Mouse (Mus musculus) megakaryocyte-erythroid progenitor cell, adult 5 weeks (primary cell): ENCODE measurements around the gene Zfp747. TPM values are rescaled to one million over a fixed set of nuclear protein-coding genes. Genes with fewer than 3 reads are reported as not detected.

Experiments used
- polyA plus RNA-seq: library from polyadenylated mRNA; stranded (reverse); fragments of >175 nt; gene quantifications from 2 replicates; pipeline ENCODE4 v1.2.3, GENCODE M21; 2012

The Zfp747 gene
- polyA plus RNA-seq: 5.6 and 7.2 TPM in 2 replicates

DNA sequence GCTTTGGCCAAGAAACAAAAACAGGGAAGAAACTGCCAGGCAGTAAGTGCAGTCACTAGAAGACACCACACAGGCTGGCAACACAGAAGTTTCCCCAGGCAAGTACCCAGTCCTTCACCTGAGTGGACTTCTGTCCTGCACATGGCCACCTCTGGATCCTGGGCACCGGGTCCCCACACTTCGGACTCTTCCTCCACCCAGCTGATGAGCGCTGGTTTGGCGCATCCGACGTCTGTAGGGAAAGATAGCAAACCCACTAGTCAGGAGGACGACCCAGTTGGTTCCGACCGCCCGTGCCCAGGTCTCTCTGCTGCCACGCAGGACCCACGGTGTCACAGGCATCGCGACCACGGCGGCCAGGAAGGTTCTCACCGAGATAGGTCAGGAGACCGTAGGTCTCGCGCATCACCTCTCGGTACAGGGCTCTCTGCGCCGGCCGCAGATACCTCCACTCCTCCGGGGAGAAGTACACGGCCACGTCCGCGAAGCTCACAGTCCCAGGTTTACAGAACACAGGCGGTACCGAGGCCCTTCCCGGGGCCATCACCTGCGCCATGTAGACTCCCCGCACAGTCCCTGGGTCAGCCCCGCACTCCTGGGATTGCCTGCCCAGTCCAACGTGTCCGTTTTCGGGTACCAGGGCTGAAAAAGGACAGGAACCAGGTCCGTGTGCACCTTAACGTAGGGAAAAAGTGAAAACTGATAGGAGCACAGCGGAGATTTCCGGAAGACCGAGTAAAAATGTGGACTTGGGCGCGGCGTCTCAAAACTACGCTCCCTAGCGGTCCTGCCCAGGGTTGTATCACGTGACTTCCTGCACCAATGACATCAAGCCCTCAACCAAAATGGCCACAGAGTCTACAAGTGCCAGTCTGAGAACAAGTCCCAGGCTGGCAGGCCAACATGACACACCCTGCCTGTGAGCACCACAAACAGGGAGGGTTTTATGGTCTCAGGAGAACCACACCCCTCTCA lies at the start of gene Zfp747:
Gene Zfp747 (minus strand): TSS at position 780 of the 975 bp plus-strand sequence.

GRCm38 (mm10) chr7:127421388-127422191 lies 45.7 kb upstream of the Zfp747 start, which contains the start of gene Zfp688:
Gene Zfp688, minus strand, starts transcription at chr7:127422068.

DNA sequence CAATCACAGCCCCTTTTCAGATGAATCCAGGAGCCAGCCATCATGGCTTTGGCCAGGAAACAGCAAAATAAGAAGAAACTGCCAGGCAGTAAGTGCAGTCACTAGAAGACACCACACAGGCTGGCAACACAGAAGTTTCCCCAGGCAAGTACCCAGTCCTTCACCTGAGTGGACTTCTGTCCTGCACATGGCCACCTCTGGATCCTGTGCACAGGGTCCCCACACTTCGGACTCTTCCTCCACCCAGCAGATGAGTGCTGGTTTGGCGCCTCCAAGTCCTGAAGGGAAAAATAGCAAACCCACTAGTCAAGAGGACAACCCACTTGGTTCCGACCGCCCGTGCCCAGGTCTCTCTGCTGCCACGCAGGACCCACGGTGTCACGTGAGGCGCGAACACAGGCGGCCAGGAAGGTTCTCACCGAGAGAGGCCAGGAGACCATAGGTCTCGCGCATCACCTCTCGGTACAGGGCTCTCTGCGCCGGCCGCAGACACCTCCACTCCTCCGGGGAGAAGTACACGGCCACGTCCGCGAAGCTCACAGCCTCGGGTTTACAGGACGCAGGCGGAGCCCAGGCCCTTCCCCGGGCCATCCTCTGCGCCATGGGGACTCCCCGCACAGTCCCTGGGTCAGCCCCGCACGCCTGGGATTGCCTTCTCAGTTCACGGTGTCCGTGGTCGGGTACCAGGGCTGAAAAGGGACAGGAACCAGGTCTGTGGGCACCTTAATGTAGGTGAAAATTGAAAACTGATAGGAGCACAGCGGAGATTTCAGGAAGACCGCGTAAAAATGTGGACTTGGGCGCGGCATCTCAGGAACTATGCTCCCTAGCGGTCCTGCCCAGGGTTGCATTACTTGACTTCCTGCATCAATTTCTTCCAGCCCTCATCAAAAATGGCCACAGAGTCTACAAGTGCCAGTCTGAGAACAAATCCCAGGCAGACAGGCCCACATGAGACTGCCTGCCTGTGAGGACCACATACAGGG lies 30.4 kb upstream of the Zfp747 start, which contains the start of gene Zfp764:
Gene Zfp764 (minus strand): TSS at position 821 of the 986 bp plus-strand sequence.

GRCm38 (mm10) chr7:127393157-127393943 lies 17.5 kb upstream of the Zfp747 start, which contains the start of gene E430018J23Rik:
Gene E430018J23Rik, minus strand, starts transcription at chr7:127393629.

DNA sequence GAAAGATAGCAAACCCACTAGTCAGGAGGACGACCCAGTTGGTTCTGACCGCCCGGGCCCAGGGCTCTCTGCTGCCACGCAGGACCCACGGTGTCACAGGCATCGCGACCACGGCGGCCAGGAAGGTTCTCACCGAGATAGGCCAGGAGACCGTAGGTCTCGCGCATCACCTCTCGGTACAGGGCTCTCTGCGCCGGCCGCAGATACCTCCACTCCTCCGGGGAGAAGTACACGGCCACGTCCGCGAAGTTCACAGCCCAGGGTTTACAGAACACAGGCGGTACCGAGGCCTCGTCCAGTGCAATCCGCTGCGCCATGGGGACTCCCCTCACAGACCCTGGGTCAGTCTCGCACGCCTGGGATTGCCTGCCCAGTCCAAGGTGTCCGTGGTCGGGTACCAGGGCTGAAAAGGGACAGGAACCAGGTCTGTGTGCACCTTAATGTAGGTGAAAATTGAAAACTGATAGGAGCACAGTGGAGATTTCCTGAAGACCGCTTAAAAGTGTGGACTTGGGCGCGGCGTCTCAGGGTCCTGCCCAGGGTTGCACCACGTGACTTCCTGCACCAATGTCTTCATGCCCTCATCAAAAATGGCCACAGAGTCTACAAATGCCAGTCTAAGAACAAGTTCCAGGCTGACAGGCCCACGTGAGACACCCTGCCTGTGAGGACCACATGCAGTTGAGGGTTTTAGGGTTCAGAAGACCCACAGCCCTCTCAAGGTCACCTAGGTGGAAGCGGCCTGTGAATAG lies 11.0 kb upstream of the Zfp747 start, which contains the start of gene 9130019O22Rik:
Gene 9130019O22Rik (minus strand): TSS at position 526 of the 752 bp plus-strand sequence.

DNA sequence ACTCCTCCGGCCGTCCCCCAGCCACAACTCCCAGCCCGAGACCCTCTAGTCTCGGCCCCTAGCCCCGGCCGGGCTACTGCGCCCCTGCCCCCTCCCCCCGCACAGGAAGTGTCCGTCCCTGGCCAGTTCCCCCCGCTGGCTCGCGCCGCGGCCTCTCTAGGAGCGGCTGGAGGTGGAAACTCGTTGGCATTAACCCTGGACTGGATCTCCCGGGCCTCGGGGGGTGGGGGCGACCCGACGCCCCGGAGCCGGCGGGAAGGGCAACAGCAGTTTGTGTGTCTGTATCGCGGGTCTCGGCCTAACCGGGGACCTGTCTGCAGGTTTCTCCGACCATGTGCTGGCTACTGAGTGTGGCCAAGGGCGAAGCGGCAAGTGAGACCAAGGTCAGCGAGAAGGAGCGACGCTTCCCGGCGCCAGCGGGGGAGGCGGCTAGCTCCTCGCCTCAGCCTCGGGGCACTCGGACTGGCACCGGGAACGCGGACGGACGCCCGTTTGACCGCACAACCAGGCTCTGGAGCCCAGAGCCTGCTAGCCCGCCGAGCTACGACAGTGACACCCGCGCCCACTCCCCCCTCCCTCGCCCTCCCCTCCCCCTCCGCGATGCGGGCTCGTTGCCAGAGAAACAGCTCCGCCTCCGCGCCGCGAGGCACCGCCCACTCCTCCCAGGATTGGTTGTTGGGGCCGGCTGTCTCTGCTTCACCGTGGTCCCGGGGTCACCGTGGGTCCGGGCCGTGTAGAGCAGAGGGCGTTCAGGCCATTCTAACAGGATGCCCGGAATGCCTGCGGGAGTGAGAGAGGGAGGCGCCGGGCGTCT lies 30.1 kb downstream of the Zfp747 start, which contains the start of gene Zfp768:
Gene Zfp768 (minus strand): TSS at position 78 of the 814 bp plus-strand sequence.

Other genes with a start within 250 kb of the Zfp747 start
- 137 and 157 TPM in 2 replicates for gene Spn, start 238.2 kb downstream of the Zfp747 start, polyA plus RNA-seq
- gene Cd2bp2, start 180.0 kb downstream of the Zfp747 start, polyA plus RNA-seq: 56.3 and 72.8 TPM in 2 replicates
- 65.6 and 68.1 TPM in 2 replicates for gene Tbc1d10b, start 167.6 kb downstream of the Zfp747 start, polyA plus RNA-seq
- gene Mylpf, start 167.2 kb downstream of the Zfp747 start, polyA plus RNA-seq: 1.6 and 3.1 TPM in 2 replicates
- 21.1 and 24.7 TPM in 2 replicates for gene Zfp553, start 143.0 kb downstream of the Zfp747 start, polyA plus RNA-seq
- 148 and 225 TPM in 2 replicates for gene Sept1, start 142.9 kb downstream of the Zfp747 start, polyA plus RNA-seq
- gene Zfp771, start 131.8 kb downstream of the Zfp747 start, polyA plus RNA-seq: 82.3 and 89.5 TPM in 2 replicates
- gene Dctpp1, start 115.3 kb downstream of the Zfp747 start, polyA plus RNA-seq: 154 and 169 TPM in 2 replicates
- gene Sephs2, start 102.0 kb downstream of the Zfp747 start, polyA plus RNA-seq: 27.0 and 35.1 TPM in 2 replicates
- 25.1 and 29.6 TPM in 2 replicates for gene Itgal, start 79.8 kb downstream of the Zfp747 start, polyA plus RNA-seq
- 29.2 and 33.9 TPM in 2 replicates for gene Zfp768, start 30.5 kb downstream of the Zfp747 start, polyA plus RNA-seq
- 0.43 and 0.74 TPM in 2 replicates for gene 9130019O22Rik, start 11.1 kb upstream of the Zfp747 start, polyA plus RNA-seq
- gene E430018J23Rik, start 17.6 kb upstream of the Zfp747 start, polyA plus RNA-seq: 8.6 and 11.3 TPM in 2 replicates
- gene Zfp764, start 30.8 kb upstream of the Zfp747 start, polyA plus RNA-seq: 1.5 and 1.8 TPM in 2 replicates
- gene Zfp688, start 46.0 kb upstream of the Zfp747 start, polyA plus RNA-seq: 11.3 and 11.9 TPM in 2 replicates
- gene Zfp689, start 73.1 kb upstream of the Zfp747 start, polyA plus RNA-seq: 11.6 and 13.2 TPM in 2 replicates
- gene Prr14, start 83.6 kb upstream of the Zfp747 start, polyA plus RNA-seq: 92.8 and 98.3 TPM in 2 replicates
- 625 and 719 TPM in 2 replicates for gene Fbrs, start 103.1 kb upstream of the Zfp747 start, polyA plus RNA-seq
- 35.3 and 51.2 TPM in 2 replicates for gene Srcap, start 135.9 kb upstream of the Zfp747 start, polyA plus RNA-seq
- 30.8 and 43.6 TPM in 2 replicates for gene Gm42715, start 143.5 kb upstream of the Zfp747 start, polyA plus RNA-seq
- gene Tmem265, start 185.3 kb upstream of the Zfp747 start, polyA plus RNA-seq: 1.3 and 2.0 TPM in 2 replicates
- 75.3 and 94.9 TPM in 2 replicates for gene Phkg2, start 197.3 kb upstream of the Zfp747 start, polyA plus RNA-seq
- gene Ccdc189, start 212.5 kb upstream of the Zfp747 start, polyA plus RNA-seq: 2.8 and 5.3 TPM in 2 replicates
- gene Rnf40, start 212.7 kb upstream of the Zfp747 start, polyA plus RNA-seq: 51.4 and 68.4 TPM in 2 replicates
- gene Zfp629, start 239.7 kb upstream of the Zfp747 start, polyA plus RNA-seq: 22.5 and 24.1 TPM in 2 replicates